Mouse (Mus musculus) CH12.LX (cell line): ENCODE data around the gene Chd2.

Experiments
- CTCF ChIP-seq, 2 experiments: IDR thresholded peaks in 1 of 2; conservative IDR thresholded peaks in 1 of 2; 2 replicates each; pipeline ENCODE4 v1.5.1; 2011 to 2012; ENCODE audit warnings: low read depth in 2 of 2, low read length in 2 of 2, improper control_type of control experiment in 1 of 2, inconsistent platforms in 1 of 2, mild to moderate bottlenecking in 1 of 2, moderate library complexity in 1 of 2
- ELF1 ChIP-seq: IDR thresholded peaks from 2 replicates; pipeline ENCODE4 v1.6.1; 2014; ENCODE audit warnings: low read depth, mild to moderate bottlenecking, inconsistent platforms, low read length, improper control_type of control experiment
- HCFC1 ChIP-seq: IDR thresholded peaks from 2 replicates; pipeline ENCODE4 v1.6.1; 2012; ENCODE audit warnings: low read depth, mild to moderate bottlenecking, inconsistent platforms, low read length, improper control_type of control experiment
- JUND ChIP-seq: conservative IDR thresholded peaks from 2 replicates; pipeline ENCODE4 v1.6.1; 2011; ENCODE audit warnings: low read depth, low read length, improper control_type of control experiment
- MAZ ChIP-seq: IDR thresholded peaks from 2 replicates; pipeline ENCODE4 v1.6.1; 2012; ENCODE audit warnings: low read depth, mild to moderate bottlenecking, inconsistent platforms, low read length, improper control_type of control experiment, moderate library complexity
- NELFE ChIP-seq: IDR thresholded peaks from 2 replicates; pipeline ENCODE4 v1.6.1; 2011; ENCODE audit warnings: low read depth, low read length, improper control_type of control experiment
- POLR2A ChIP-seq: IDR thresholded peaks from 2 replicates; pipeline ENCODE4 v1.6.1; 2011; ENCODE audit warnings: low read depth, mild to moderate bottlenecking, improper control_type of control experiment, low read length
- RCOR1 ChIP-seq: conservative IDR thresholded peaks from 2 replicates; pipeline ENCODE4 v1.6.1; 2012; ENCODE audit warnings: low read depth, mild to moderate bottlenecking, inconsistent platforms, low read length, improper control_type of control experiment
- SIN3A ChIP-seq: IDR thresholded peaks from 2 replicates; pipeline ENCODE4 v1.6.1; 2012; ENCODE audit warnings: low read length, improper control_type of control experiment, inconsistent platforms
- TCF12 ChIP-seq: IDR thresholded peaks from 2 replicates; pipeline ENCODE4 v1.6.1; 2014; ENCODE audit warnings: low read depth, mild to moderate bottlenecking, inconsistent platforms, low read length, improper control_type of control experiment
- ZKSCAN1 ChIP-seq: IDR thresholded peaks from 2 replicates; pipeline ENCODE4 v1.6.1; 2012; ENCODE audit warnings: low read depth, inconsistent platforms, low read length, improper control_type of control experiment, borderline replicate concordance
- ZNF384 ChIP-seq: IDR thresholded peaks from 2 replicates; pipeline ENCODE4 v1.6.1; 2012; ENCODE audit warnings: low read depth, low read length, improper control_type of control experiment, inconsistent platforms

DNA sequence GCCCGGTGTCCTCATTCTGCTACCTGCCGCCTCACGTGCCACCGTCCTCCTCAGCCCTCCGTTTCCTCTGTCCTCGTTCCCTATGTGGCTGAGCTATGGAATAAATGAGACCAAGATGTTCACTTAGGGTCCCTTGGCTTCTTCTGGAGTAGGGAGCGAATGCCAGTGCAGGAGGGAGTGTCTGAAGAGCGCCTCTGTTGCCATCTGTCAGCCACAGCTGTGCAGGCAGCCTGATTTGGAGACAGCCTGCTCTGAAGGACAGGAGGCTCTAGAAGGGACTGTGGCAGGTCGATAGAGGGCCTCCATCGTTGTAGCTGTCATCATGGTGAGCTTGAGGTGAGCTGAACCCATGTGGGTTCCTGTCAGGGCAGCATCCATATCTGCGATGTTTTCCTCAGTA, 136.1 kb downstream of the Chd2 start:
- TF ChIP-seq POLR2A (no peak), HCFC1 (no peak), CTCF (conservative IDR thresholded peaks at IDR 0.05 in 1 of 2, IDR thresholded peaks at IDR 0.05 in 1 of 2; ENCODE audit: low read depth in 2 of 2, low read length in 2 of 2) (no peak), ZKSCAN1 (no peak), JUND (no peak), TCF12 (no peak), SIN3A (no peak), ZNF384 (no peak), NELFE (no peak), MAZ (no peak), ELF1 (no peak), RCOR1 (no peak)
